Mouse (Mus musculus) stomach, postnatal 0 days (tissue): Measurements from ENCODE around the gene Rpl10-ps3. TPM values are rescaled to one million over a fixed set of nuclear protein-coding genes. Genes with fewer than 3 reads are reported as not detected.

Experiments used
- ATAC-seq: fragments of 200-750 bp; cut with Nextera tagmentation; 2 replicates; pipeline ENCODE4 v1.8.0; 2017; ENCODE audit not compliant: low FRiP score, low TSS enrichment
- DNase-seq: peaks from one replicate; pipeline ENCODE4 v3.0.0-alpha.2; 2016; ENCODE audit warnings: low spot score
- H3K27ac ChIP-seq: fragments of 300-500 bp; sonication (generic); replicated peaks from 2 replicates; pipeline ENCODE4 v1.5.1; 2014; ENCODE audit warnings: mild to moderate bottlenecking, control low read depth
- H3K27me3 ChIP-seq: fragments of 300-500 bp; sonication (generic); 2 replicates; pipeline ENCODE4 v1.6.1; 2014; ENCODE audit warnings: low read length; ENCODE audit not compliant: control insufficient read depth, insufficient read depth
- H3K36me3 ChIP-seq: fragments of 300-500 bp; sonication (generic); 2 replicates; pipeline ENCODE4 v1.6.1; 2014; ENCODE audit warnings: low read length, mixed read lengths; ENCODE audit not compliant: control insufficient read depth, insufficient read depth
- H3K4me1 ChIP-seq: fragments of 300-500 bp; sonication (generic); replicated peaks from 2 replicates; pipeline ENCODE4 v1.6.1; 2014; ENCODE audit warnings: antibody characterized with exemption; ENCODE audit not compliant: control insufficient read depth, insufficient read depth
- H3K4me2 ChIP-seq: fragments of 300-500 bp; sonication (generic); replicated peaks from 2 replicates; pipeline ENCODE4 v1.6.1; 2014; ENCODE audit warnings: low read depth, mild to moderate bottlenecking, control low read depth, moderate library complexity
- H3K4me3 ChIP-seq: fragments of 300-500 bp; sonication (generic); 2 replicates; pipeline ENCODE4 v1.5.1; 2014; ENCODE audit warnings: low read depth, low read length, control low read depth
- H3K9ac ChIP-seq: fragments of 300-500 bp; sonication (generic); 2 replicates; pipeline ENCODE4 v1.6.1; 2014; ENCODE audit warnings: mild to moderate bottlenecking, low read length, control low read depth, mixed read lengths
- H3K9me3 ChIP-seq: fragments of 300-500 bp; sonication (generic); 2 replicates; pipeline ENCODE4 v1.6.1; 2016; ENCODE audit warnings: low read length; ENCODE audit not compliant: control insufficient read depth
- CTCF ChIP-seq: IDR thresholded peaks from 2 replicates; pipeline ENCODE4 v1.5.1; 2016; ENCODE audit warnings: antibody characterized with exemption, low read depth, mild to moderate bottlenecking, moderate library complexity
- EP300 ChIP-seq: optimal IDR thresholded peaks from 2 replicates; pipeline ENCODE3; 2016; ENCODE audit warnings: antibody characterized with exemption
- WGBS: fragments of 180-500 bp; shearing (Covaris S2); extraction: QIAGEN DNeasy Blood & Tissue Kit; methylation state at CpG from one replicate; pipeline ENCODE4 v1.1.7; 2014; 5-methylcytosine and 5-hydroxymethylcytosine counted together
- polyA plus RNA-seq: library from polyadenylated mRNA; unstranded; fragments of >200 nt; fragmentation: Nextera tagmentation; extraction: Ambion mirVana; gene quantifications from 2 replicates; pipeline ENCODE4 v1.2.1, GENCODE M21; 2015

Gene Rpl10-ps3
- polyA plus RNA-seq, result 215 and 244 TPM in 2 replicates

DNA sequence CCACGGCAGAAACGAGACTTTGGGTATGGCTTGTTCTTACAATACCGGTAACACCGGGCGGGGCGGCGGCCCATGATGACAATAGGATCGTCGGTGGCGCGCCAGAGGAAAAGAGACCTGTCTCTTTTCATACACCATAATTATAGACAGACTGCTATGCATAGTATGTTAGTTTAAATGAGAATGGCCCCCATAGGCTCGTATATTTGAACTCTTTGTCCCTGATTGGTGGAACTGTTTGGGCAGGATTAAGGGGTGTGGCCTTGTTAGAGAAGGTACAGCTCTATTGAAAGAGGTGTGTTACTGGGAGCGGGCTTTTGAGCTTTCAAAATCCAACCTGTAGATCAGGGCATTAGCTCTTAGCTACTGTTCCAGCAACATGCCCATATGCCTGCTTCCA lies at the start of gene Rpl10-ps3:
Gene Rpl10-ps3 (minus strand): TSS at position 101 of the 400 bp plus-strand sequence.
- Histone ChIP-seq H3K9me3 (no peaks in the 10 kb centered on the region), H3K36me3 (no peaks in the 10 kb centered on the region), H3K4me2 (no peak within 1 kb of the TSS), H3K4me3 (no peak within 1 kb of the TSS), H3K9ac (no peak within 1 kb of the TSS), H3K27ac (no peak within 1 kb of the TSS), H3K4me1 (no peaks in the 10 kb centered on the region), H3K27me3 (no peaks in the 10 kb centered on the region)
- DNase-seq, result no peak
- WGBS, result 94% methylated on average over 7 of the region's 13 CpGs
- ATAC-seq, result no peak
- no peak for TF ChIP-seq CTCF
- no peak for TF ChIP-seq EP300

DNA sequence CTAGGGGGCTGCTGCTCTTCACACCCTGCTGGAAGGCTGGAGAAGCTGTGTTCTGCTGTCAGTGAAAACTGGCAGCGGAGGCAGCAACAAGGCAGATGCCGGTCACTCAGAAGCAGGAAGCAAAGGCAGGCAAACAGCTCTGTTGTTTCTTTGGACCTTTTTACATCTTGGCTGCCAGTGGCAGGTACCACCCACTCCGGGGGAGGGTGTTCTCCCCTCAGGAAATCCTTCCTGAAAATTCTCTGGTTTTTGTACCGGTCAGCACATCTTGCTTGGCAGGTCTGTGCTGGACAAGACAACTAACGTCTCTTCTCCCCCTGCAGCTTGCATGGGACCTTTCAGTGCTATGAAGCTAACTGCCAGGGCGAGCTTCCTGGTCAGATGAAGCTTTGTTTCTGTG lies 30.8 kb upstream of the Rpl10-ps3 start:
- ATAC-seq, result no peak
- no peaks in the 10 kb centered on the region for H3K4me1 ChIP-seq
- 53% methylated on average over 6 of the region's 6 CpGs for WGBS

GRCm38 (mm10) chr9:50374666-50375065 lies 29.9 kb upstream of the Rpl10-ps3 start:
- no peak overlapping the region for H3K9ac ChIP-seq
- DNase-seq, result no peak
- TF ChIP-seq EP300, result no peak
- TF ChIP-seq CTCF, result no peak
- no peaks in the 10 kb centered on the region for H3K36me3 ChIP-seq
- 73% methylated on average over 5 of the region's 5 CpGs for WGBS
- no peak overlapping the region for H3K4me2 ChIP-seq
- H3K9me3 ChIP-seq, result no peaks in the 10 kb centered on the region
- no peak overlapping the region for H3K4me3 ChIP-seq
- no peaks in the 10 kb centered on the region for H3K4me1 ChIP-seq
- ATAC-seq, result no peak
- no peak overlapping the region for H3K27ac ChIP-seq
- no peaks in the 10 kb centered on the region for H3K27me3 ChIP-seq

More for the DNA sequence above, 30.8 kb upstream of the Rpl10-ps3 start:
- no peak for DNase-seq
- no peaks in the 10 kb centered on the region for H3K36me3 ChIP-seq
- TF ChIP-seq EP300 (no peak), CTCF (no peak)
- no peaks in the 10 kb centered on the region for H3K27me3 ChIP-seq
- no peak overlapping the region for H3K4me2 ChIP-seq
- H3K9me3 ChIP-seq, result no peaks in the 10 kb centered on the region
- no peak overlapping the region for H3K9ac ChIP-seq
- H3K27ac ChIP-seq, result no peak overlapping the region
- no peak overlapping the region for H3K4me3 ChIP-seq

DNA sequence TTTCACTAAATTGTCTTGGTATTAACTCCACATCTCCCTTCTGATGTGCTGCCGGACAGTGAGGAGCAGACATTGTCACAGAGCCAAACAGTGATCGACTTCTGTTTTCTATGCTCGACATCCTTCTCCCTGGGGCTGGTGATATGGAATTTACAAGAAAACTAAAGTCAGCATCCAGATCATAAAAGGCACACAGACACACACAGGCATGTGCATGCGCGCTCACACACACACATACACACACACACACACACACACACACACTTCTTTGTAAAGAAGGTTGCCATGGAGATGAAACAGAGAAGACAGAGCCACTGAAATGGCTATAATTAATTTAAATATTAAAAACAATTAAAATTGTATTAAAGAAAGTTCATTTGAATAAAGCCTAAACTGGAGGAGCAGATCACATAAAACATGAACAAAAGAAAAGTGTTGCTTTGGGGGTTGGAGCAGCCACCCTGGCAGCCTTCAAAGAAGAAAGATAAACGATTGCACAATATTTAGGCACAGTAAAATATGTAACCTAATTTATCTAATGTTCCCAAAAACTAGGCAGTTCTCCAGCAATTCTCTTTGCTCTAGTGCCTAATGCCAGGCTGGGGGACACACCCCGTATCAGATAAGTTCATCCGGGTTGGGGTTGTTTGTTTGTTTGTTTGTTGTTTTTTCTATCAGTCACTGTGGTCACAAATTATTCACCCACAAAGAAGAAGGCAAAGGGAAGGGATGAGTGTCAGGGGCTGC lies 24.0 kb upstream of the Rpl10-ps3 start:
- ATAC-seq (no peak), DNase-seq (no peak)
- no peaks in the 10 kb centered on the region for H3K27me3 ChIP-seq
- no peaks in the 10 kb centered on the region for H3K9me3 ChIP-seq
- H3K36me3 ChIP-seq, result no peaks in the 10 kb centered on the region
- H3K27ac ChIP-seq, result no peak overlapping the region
- no peak overlapping the region for H3K9ac ChIP-seq
- no peak overlapping the region for H3K4me3 ChIP-seq
- 60% methylated on average over 8 of the region's 8 CpGs for WGBS
- no peaks in the 10 kb centered on the region for H3K4me1 ChIP-seq
- TF ChIP-seq CTCF (no peak), EP300 (no peak)
- no peak overlapping the region for H3K4me2 ChIP-seq

DNA sequence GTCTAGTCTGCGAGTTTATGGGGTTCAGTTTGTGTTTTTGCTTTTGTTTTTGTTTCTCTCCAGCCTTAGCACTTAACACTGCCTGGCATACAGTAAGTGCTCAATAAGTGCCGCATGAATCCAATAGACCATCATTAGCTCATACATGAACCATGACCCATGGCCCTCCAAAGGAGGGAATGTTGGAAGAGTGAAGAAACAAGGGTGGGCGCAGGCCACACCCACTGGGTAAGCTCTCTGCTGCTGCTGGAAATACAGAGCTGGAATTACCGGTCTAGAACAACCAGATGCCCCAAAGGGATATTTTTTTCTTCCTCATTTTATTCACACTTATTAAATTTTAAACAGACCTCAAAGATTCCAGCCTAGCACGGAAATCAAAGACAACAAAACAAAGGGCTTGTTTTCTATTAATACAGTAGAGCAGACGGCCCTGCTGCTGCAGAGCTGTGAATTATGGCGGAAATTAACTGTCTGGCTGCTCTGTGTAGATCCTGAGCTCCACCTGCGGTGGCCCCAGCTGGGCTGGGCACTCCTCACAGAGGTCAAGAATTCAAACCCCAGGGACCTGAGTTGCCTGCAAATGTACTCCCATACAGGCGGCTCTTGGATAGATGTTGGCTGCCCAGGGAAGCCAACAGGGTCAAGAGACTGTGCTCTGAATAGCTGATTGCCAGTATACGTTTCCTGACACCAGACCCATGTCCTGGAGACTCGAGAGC lies 20.5 kb upstream of the Rpl10-ps3 start:
- ATAC-seq (0 out of 2 replicates have a peak, but pooled peaks have one; percentile 47), DNase-seq (peak; percentile 32)
- no peak overlapping the region for H3K4me3 ChIP-seq
- H3K9ac ChIP-seq, result no peak overlapping the region
- H3K27ac ChIP-seq, result no peak overlapping the region
- no peaks in the 10 kb centered on the region for H3K27me3 ChIP-seq
- H3K9me3 ChIP-seq, result no peaks in the 10 kb centered on the region
- H3K4me2 ChIP-seq, result no peak overlapping the region
- no peaks in the 10 kb centered on the region for H3K36me3 ChIP-seq
- WGBS, result 45% methylated on average over 11 of the region's 11 CpGs
- no peaks in the 10 kb centered on the region for H3K4me1 ChIP-seq
- TF ChIP-seq CTCF (no peak), EP300 (no peak)

DNA sequence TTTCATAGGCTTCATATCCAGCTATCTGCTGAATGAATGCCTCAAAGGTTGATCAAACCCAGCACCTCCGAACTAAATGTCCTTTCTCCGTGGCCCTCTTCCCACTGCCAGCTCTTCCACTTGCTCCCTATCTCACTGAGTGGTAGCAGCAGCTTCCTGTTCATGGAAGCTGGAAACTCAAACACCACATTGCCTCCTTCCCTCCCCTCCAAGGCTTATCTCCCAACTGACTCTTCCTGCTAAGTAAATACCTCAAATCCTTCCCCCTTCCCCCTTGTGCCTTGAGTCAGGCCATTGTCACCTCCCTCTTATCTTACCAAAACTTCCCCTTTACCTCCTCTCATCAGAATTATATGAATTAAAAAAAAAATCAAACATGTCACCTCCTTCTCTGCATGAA lies 19.2 kb upstream of the Rpl10-ps3 start:
- no peaks in the 10 kb centered on the region for H3K36me3 ChIP-seq
- H3K9me3 ChIP-seq, result no peaks in the 10 kb centered on the region
- H3K27me3 ChIP-seq, result no peaks in the 10 kb centered on the region
- H3K4me3 ChIP-seq, result no peak overlapping the region
- H3K9ac ChIP-seq, result no peak overlapping the region
- ATAC-seq (no peak), DNase-seq (no peak)
- 69% methylated on average over 2 of the region's 2 CpGs for WGBS
- TF ChIP-seq CTCF, result no peak
- no peak for TF ChIP-seq EP300
- no peak overlapping the region for H3K4me2 ChIP-seq
- no peaks in the 10 kb centered on the region for H3K4me1 ChIP-seq
- H3K27ac ChIP-seq, result no peak overlapping the region
